Mouse (Mus musculus) cerebellum, postnatal 14 days (tissue): ENCODE data around the gene Cgnl1.

Experiments used
- DNase-seq, 2 experiments: peaks; one replicate each; pipeline ENCODE4 v3.0.0; 2021; ENCODE audit warnings: mixed read lengths in 2 of 2

Cgnl1 gene

GRCm38 (mm10) chr9:71770991-71771767 is at the start of gene Cgnl1:
Cgnl1 (minus strand) TSS chr9:71771602.
- DNase-seq, result peak; percentile 44 to 53

- DNase-seq, result no peak
Measured at GRCm38 (mm10) chr9:71818453-71818852, 47.1 kb upstream of the Cgnl1 start.

- DNase-seq, result no peak
Measured at GRCm38 (mm10) chr9:71816121-71816520, 44.7 kb upstream of the Cgnl1 start.

GRCm38 (mm10) chr9:71813565-71813964 is 42.2 kb upstream of the Cgnl1 start:
- no peak for DNase-seq

GRCm38 (mm10) chr9:71812914-71813313 is 41.5 kb upstream of the Cgnl1 start:
- no peak for DNase-seq

GRCm38 (mm10) chr9:71812402-71812801 is 41.0 kb upstream of the Cgnl1 start:
- no peak for DNase-seq

- DNase-seq, result no peak
Measured at GRCm38 (mm10) chr9:71811404-71811803, 40.0 kb upstream of the Cgnl1 start.

- no peak for DNase-seq
Measured at GRCm38 (mm10) chr9:71810723-71811122, 39.3 kb upstream of the Cgnl1 start.

GRCm38 (mm10) chr9:71808640-71809254 is 37.3 kb upstream of the Cgnl1 start:
- peak; percentile 30 to 49 for DNase-seq

- no peak for DNase-seq
Measured at GRCm38 (mm10) chr9:71807801-71808200, 36.4 kb upstream of the Cgnl1 start.

GRCm38 (mm10) chr9:71806422-71806805 is 35.0 kb upstream of the Cgnl1 start:
- peak; percentile 95 for DNase-seq

- peak in 1 of 2 experiments; percentile 7 for DNase-seq
Measured at GRCm38 (mm10) chr9:71805646-71806421, 34.4 kb upstream of the Cgnl1 start.

GRCm38 (mm10) chr9:71804116-71804515 is 32.7 kb upstream of the Cgnl1 start:
- DNase-seq, result no peak

GRCm38 (mm10) chr9:71803281-71803680 is 31.9 kb upstream of the Cgnl1 start:
- no peak for DNase-seq

GRCm38 (mm10) chr9:71799598-71799997 is 28.2 kb upstream of the Cgnl1 start:
- DNase-seq, result no peak

GRCm38 (mm10) chr9:71798176-71798575 is 26.8 kb upstream of the Cgnl1 start:
- DNase-seq, result peak; percentile 40 to 45

GRCm38 (mm10) chr9:71777404-71777803 is 6.0 kb upstream of the Cgnl1 start:
- no peak for DNase-seq

- DNase-seq, result peak; percentile 42 to 61
Measured at GRCm38 (mm10) chr9:71776337-71776736, 4.9 kb upstream of the Cgnl1 start.

- DNase-seq, result no peak
Measured at GRCm38 (mm10) chr9:71773563-71773962, 2.2 kb upstream of the Cgnl1 start.

GRCm38 (mm10) chr9:71772338-71772737 is 936 bp upstream of the Cgnl1 start:
- DNase-seq, result peak; percentile 64 to 78

GRCm38 (mm10) chr9:71770484-71770883 is 918 bp downstream of the Cgnl1 start:
- no peak for DNase-seq

GRCm38 (mm10) chr9:71769701-71770100 is 1.7 kb downstream of the Cgnl1 start:
- DNase-seq, result no peak

- no peak for DNase-seq
Measured at GRCm38 (mm10) chr9:71768119-71768518, 3.3 kb downstream of the Cgnl1 start.

- no peak for DNase-seq
Measured at GRCm38 (mm10) chr9:71766902-71767301, 4.5 kb downstream of the Cgnl1 start.
